Comparison of ENCODE assay signal across 8 mouse cellular contexts in genomic region chr2:4918860-4919739, GRCm38 (mm10). TPM values are rescaled to one million over a fixed set of nuclear protein-coding genes. Genes with fewer than 3 reads are reported as not detected.
A peak's percentile ranks its signal among the peaks of the same experiment; 100 is the strongest.
DNase-seq lines count a peak whose midpoint lies in the region; ATAC-seq and TF ChIP-seq lines count a peak whose summit lies in the region.

Gene Phyh (plus strand): TSS chr2:4919019.

- peak; percentile 53 for TF ChIP-seq CTCF in lung, embryonic 14.5 days (IDR thresholded peaks at IDR 0.05; ENCODE audit: low read depth)

- peaks cover 3% of the 10 kb centered on the region; the same call in 1 of the 2 replicates for H3K4me1 ChIP-seq in lung, embryonic 14.5 days (ENCODE audit: insufficient read depth)

- H3K4me2 ChIP-seq in lung, embryonic 14.5 days, result peak within 1 kb of the TSS; percentile 83

- no peaks in the 10 kb centered on the region for H3K27me3 ChIP-seq in lung, embryonic 14.5 days (ENCODE audit: insufficient read depth, low read length)

- no peaks in the 10 kb centered on the region for H3K9me3 ChIP-seq in lung, embryonic 14.5 days (ENCODE audit: low read depth, low read length)

- H3K27ac ChIP-seq in lung, embryonic 14.5 days (ENCODE audit: low read depth), result peak within 1 kb of the TSS; percentile 43

- peak; percentile 56 for DNase-seq in MN1 (ENCODE audit: low spot score)
- peak; percentile 91 for DNase-seq in cerebellum, adult 9-10 months
- peak; percentile 76 to 78 for DNase-seq in layer of hippocampus, adult 8-10 months (ENCODE audit: low spot score in 2 of 2)
- DNase-seq in lung, embryonic 14.5 days, result peak; percentile 91
- DNase-seq in testis, postnatal 14 days (ENCODE audit: low spot score), result peak; percentile 79

- H3K9ac ChIP-seq in lung, embryonic 14.5 days, result peak within 1 kb of the TSS; percentile 62

- no peaks in the 10 kb centered on the region for H3K36me3 ChIP-seq in lung, embryonic 14.5 days (ENCODE audit: insufficient read depth)

- peak within 1 kb of the TSS; percentile 49 for H3K4me3 ChIP-seq in lung, embryonic 14.5 days (ENCODE audit: low read depth, low read length)

- 6% methylated on average over 35 of the region's 35 CpGs for WGBS in lung, embryonic 14.5 days

- ATAC-seq in frontal cortex, adult (ENCODE audit: low TSS enrichment), result peak; percentile 92
- ATAC-seq in hematopoietic stem cell, adult 5-6 weeks (replicated peaks in 1 of 2; ENCODE audit: insufficient read depth in 1 of 2, low FRiP score in 2 of 2, low TSS enrichment in 1 of 2, low read depth in 1 of 2, poor library complexity in 2 of 2, severe bottlenecking in 2 of 2), result peak; percentile 93 to 95
- peak; percentile 98 for ATAC-seq in lung, embryonic 14.5 days (ENCODE audit: insufficient read depth)
- peak; percentile 84 for ATAC-seq in neutrophil, adult 5-6 weeks (ENCODE audit: extremely low read depth, insufficient number of reproducible peaks, low FRiP score, poor library complexity, severe bottlenecking)

RNA-seq across cellular contexts. Expression of gene Phyh, which starts in this region (rescaled TPM):
- total RNA-seq in hematopoietic stem cell, adult 5-6 weeks (2017), result 20.8 and 59.4 TPM in 2 replicates
- total RNA-seq in layer of hippocampus, adult 8-10 months (2022), result 10 to 100 TPM; 91.0 to 95.9 (median 94.9) TPM
- polyA plus RNA-seq in lung, embryonic 14.5 days (2014; fragmentation: Nextera tagmentation; extraction: Ambion mirVana), result 46.4 and 52.6 TPM in 2 replicates
- total RNA-seq in neutrophil, adult 5-6 weeks (2017), result 106 and 112 TPM in 2 replicates

Comparison
In these comparisons a context has a peak if more than half of its experiments do, and no peak if none do; other contexts are left out.
1. Peak in every context shown above with its lines: DNase-seq, ATAC-seq, H3K4me3 ChIP-seq and H3K27ac ChIP-seq.